Mouse (Mus musculus) stomach, embryonic 14.5 days (tissue): ENCODE measurements around the gene Fxr2. TPM values are rescaled to one million over a fixed set of nuclear protein-coding genes. Genes with fewer than 3 reads are reported as not detected.

Source experiments
- ATAC-seq: fragments of 200-750 bp; cut with Nextera tagmentation; 2 replicates; pipeline ENCODE4 v1.8.0; 2017; ENCODE audit warnings: low read depth, moderate TSS enrichment; ENCODE audit not compliant: insufficient number of reproducible peaks, insufficient read depth, low FRiP score
- H3K27ac ChIP-seq: fragments of 300-500 bp; sonication (generic); 2 replicates; pipeline ENCODE4 v1.5.1; 2014; ENCODE audit warnings: mild to moderate bottlenecking, low read length, moderate library complexity, mixed read lengths
- H3K27me3 ChIP-seq: fragments of 300-500 bp; sonication (generic); 2 replicates; pipeline ENCODE4 v1.6.1; 2014; ENCODE audit warnings: low read length, control low read depth, mixed read lengths; ENCODE audit not compliant: control insufficient read depth, insufficient read depth
- H3K36me3 ChIP-seq: fragments of 300-500 bp; sonication (generic); 2 replicates; pipeline ENCODE4 v1.6.1; 2014; ENCODE audit warnings: mild to moderate bottlenecking, control low read depth, low read length, moderate library complexity, mixed read lengths; ENCODE audit not compliant: control insufficient read depth, insufficient read depth
- H3K4me1 ChIP-seq: fragments of 300-500 bp; sonication (generic); 2 replicates; pipeline ENCODE4 v1.6.1; 2014; ENCODE audit warnings: low read length, control low read depth, mixed read lengths; ENCODE audit not compliant: control insufficient read depth, insufficient read depth
- H3K4me2 ChIP-seq: fragments of 300-500 bp; sonication (generic); replicated peaks from 2 replicates; pipeline ENCODE4 v1.6.1; 2014; ENCODE audit warnings: low read depth, low read length, control low read depth
- H3K4me3 ChIP-seq: fragments of 300-500 bp; sonication (generic); 2 replicates; pipeline ENCODE4 v1.5.1; 2014; ENCODE audit warnings: low read depth, low read length, control low read depth
- H3K9ac ChIP-seq: fragments of 300-500 bp; sonication (generic); replicated peaks from 2 replicates; pipeline ENCODE4 v1.6.1; 2014; ENCODE audit warnings: low read depth, mild to moderate bottlenecking, control low read depth, low read length, moderate library complexity, mixed read lengths
- H3K9me3 ChIP-seq: fragments of 300-500 bp; sonication (generic); 2 replicates; pipeline ENCODE4 v1.6.1; 2016; ENCODE audit warnings: low read depth, low read length, control low read depth; ENCODE audit not compliant: control insufficient read depth
- WGBS: fragments of 180-500 bp; shearing (Covaris S2); extraction: QIAGEN DNeasy Blood & Tissue Kit; methylation state at CpG from one replicate; pipeline ENCODE4 v1.1.7; 2014; 5-methylcytosine and 5-hydroxymethylcytosine counted together
- polyA plus RNA-seq: library from polyadenylated mRNA; unstranded; fragments of >200 nt; fragmentation: Nextera tagmentation; extraction: Ambion mirVana; gene quantifications from 2 replicates; pipeline ENCODE4 v1.2.1, GENCODE M21; 2014

Gene Fxr2
- polyA plus RNA-seq, 1 experiment from 2014 or later = 20.9 TPM

DNA sequence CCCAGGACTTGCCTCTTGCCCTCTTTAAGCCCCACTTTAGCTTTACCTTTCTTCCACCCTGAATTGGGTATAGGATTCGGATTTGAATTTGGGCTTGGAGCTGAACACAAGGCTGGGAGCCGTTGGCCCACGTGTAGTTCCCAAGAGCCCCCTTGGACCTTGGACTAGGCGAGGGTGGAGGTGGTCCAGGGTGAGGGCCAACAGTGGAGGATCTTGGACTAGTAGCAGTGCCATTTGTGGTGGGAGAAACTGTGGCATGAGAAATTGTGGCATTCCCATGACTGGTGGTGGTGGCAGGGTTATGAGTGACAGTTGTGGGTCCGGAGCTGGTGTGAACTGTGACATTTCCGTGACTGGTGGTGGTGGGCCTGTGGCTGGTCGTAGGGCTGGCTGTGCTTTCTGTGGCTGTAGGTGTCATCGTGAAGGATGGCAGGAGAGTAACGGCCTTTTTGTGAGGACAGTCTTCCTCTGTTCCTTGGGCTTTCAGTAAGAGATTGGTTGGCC lies 32.7 kb downstream of the Fxr2 start:
- H3K4me3 ChIP-seq = no peak overlapping the region
- peaks cover 52% of the 10 kb centered on the region for H3K36me3 ChIP-seq
- H3K27me3 ChIP-seq = no peaks in the 10 kb centered on the region
- H3K4me2 ChIP-seq = no peak overlapping the region
- H3K4me1 ChIP-seq = peaks cover 27% of the 10 kb centered on the region; the same call in 1 of the 2 replicates
- H3K9me3 ChIP-seq = no peaks in the 10 kb centered on the region
- H3K27ac ChIP-seq = no peak overlapping the region
- no peak overlapping the region for H3K9ac ChIP-seq
- ATAC-seq = no peak
- WGBS = 69% methylated on average over 9 of the region's 9 CpGs

DNA sequence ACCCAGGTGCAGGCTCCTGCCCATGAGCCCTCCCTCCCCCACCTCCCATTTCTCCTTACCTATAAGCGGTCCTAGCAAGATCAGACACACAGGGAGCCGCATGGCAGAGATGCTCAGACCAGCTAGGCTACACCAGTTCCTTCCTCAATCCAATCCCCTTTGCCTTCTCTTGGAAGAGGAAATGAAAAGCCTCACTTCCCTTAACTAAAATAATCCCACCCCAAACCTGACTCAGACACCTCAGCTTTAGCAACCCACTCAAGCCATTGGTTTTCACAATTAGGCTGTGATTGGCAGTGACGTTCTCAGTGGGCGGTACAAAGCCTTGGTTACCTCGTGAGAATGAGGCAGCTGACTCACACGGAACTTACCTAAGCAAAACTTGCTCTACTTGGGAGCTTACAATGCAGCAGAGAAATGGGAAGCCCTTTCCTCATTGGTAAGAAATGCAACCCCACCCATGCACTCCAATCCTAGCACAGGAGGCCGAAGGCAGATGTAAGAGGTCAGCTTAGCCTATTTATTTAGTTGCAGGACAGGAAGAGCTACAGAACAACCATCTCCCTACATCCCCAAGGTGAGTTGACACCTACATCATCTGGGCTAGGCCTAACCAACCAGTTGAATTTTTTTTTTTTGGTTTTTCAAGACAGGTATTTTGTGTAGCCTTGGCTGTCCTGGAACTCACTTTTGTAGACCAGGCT lies 33.3 kb downstream of the Fxr2 start, which contains the start of gene Cd68:
Gene Cd68, minus strand, starts transcription at position 193 of the 704 bp plus-strand sequence.
- Histone ChIP-seq H3K27me3 (no peaks in the 10 kb centered on the region), H3K4me2 (no peak within 1 kb of the TSS), H3K9ac (no peak within 1 kb of the TSS), H3K9me3 (no peaks in the 10 kb centered on the region), H3K36me3 (peaks cover 56% of the 10 kb centered on the region), H3K4me3 (no peak within 1 kb of the TSS), H3K4me1 (peaks cover 26% of the 10 kb centered on the region; the same call in 1 of the 2 replicates), H3K27ac (peak within 1 kb of the TSS; percentile 11; the same call in 1 of the 2 replicates)
- WGBS = 32% methylated on average over 7 of the region's 7 CpGs
- no peak for ATAC-seq

- peaks cover 56% of the 10 kb centered on the region for H3K36me3 ChIP-seq
- no peak for ATAC-seq
- no peaks in the 10 kb centered on the region for H3K9me3 ChIP-seq
- H3K27ac ChIP-seq = no peak overlapping the region
- WGBS = 91% methylated on average over 3 of the region's 3 CpGs
- H3K4me1 ChIP-seq = peaks cover 21% of the 10 kb centered on the region; the same call in 1 of the 2 replicates
- H3K4me2 ChIP-seq = no peak overlapping the region
- no peak overlapping the region for H3K9ac ChIP-seq
- H3K27me3 ChIP-seq = no peaks in the 10 kb centered on the region
- no peak overlapping the region for H3K4me3 ChIP-seq
These were observed 33.8 kb downstream of the Fxr2 start for GRCm38 (mm10) chr11:69666665-69667005.

DNA sequence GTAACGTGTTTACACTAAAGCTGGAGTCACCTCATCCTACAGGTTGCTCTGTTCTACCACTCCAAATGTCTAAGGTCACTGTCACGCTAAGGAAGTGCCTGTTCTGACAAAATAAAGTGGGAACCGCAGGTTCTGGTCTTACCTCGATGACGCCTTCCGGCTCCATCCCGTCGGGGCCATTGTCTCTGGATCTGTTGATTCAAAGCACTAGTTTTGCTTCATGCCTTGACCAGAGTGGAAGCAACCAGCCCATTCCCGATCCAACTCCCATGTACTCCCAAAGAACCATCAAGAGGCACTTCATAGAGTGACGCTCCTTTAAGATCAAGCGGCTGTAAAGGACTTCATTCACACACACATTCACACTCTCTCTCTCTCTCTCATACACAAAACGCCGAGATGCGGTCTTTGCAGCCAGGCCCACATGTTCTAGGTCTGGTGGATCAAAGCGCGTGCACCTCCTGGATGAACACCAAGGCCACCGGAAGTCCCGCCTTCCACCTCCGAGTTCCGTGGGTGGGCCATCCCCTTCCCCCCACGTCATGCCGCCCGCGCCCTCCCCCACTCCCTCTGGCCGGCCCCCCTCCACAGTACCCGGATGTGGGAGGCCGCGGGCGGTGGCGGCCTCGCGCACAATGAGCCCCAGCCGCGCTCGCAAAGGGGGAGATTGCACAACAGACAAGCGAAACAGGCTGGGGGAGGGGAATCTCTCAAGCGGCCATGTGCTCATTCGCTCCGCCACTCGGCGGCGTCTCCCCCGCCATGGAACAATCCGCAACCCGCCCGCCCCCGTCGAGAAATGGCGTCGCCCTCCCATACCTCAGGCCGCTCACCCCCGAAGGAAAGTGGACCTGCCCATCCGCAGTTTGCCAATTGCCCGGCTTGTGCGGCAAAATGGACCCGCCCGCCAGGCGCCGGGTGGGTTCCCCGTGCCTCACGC lies 38.3 kb downstream of the Fxr2 start:
- Histone ChIP-seq H3K9ac (peak overlapping the region; percentile 99), H3K36me3 (peaks cover 68% of the 10 kb centered on the region), H3K27ac (peak overlapping the region; percentile 99), H3K4me3 (peak overlapping the region; percentile 100), H3K27me3 (no peaks in the 10 kb centered on the region), H3K4me1 (peaks cover 14% of the 10 kb centered on the region; the same call in 1 of the 2 replicates), H3K4me2 (peak overlapping the region; percentile 97), H3K9me3 (no peaks in the 10 kb centered on the region)
- WGBS = 1% methylated on average over 59 of the region's 61 CpGs
- ATAC-seq = peak; percentile 72

DNA sequence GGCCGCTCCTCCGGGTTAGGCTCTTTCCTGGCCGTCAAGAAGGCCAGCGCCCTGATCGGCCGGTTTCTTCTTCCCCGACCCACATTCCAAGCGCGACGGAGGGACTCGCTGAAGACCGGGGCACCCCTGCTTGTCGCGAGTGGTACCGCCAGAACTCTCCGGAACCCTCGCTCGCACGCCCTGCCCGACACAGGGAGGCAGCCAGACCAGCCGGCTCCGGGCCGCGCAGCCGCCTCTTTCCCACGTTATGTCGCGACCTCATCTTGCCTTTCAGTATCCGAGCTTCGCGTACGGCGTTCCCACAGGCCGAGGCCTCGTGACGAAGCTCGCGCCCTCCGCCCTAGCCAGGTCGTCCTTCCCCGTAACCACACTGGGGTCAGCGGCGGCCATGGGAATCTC lies 38.9 kb downstream of the Fxr2 start:
- Histone ChIP-seq H3K9ac (peak overlapping the region; percentile 99), H3K27ac (peak overlapping the region; percentile 99), H3K4me1 (peaks cover 14% of the 10 kb centered on the region; the same call in 1 of the 2 replicates), H3K9me3 (no peaks in the 10 kb centered on the region), H3K36me3 (peaks cover 68% of the 10 kb centered on the region), H3K4me2 (peak overlapping the region; percentile 97; the same call in 1 of the 2 replicates), H3K4me3 (peak overlapping the region; percentile 100), H3K27me3 (no peaks in the 10 kb centered on the region)
- peak; percentile 4 for ATAC-seq
- under 1% methylated on average over 43 of the region's 43 CpGs for WGBS

DNA sequence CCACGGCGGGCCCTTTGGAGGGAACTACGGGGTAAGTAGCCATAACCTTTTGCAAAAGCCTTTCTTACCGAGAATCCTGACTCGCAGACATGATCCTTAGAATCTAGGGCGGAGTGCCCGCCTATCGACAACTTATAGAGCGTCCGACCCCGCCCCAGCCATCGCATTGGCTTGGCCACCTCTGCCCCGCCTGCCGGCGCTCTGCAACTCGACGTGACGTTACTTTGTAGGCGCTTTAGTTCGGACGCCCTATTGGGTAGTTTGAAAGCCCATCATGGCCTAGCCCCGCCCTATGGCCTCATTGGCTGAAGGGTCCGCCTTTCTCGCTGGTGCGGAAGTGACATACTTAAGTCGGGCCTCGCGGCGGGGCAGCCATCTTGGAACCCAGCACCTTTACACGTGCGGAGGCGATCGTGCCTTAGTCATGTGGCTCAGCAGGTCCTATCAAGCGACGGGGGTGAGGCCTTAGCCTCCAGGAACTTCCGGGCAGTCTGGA lies 39.5 kb downstream of the Fxr2 start, which contains the start of gene Eif4a1:
Gene Eif4a1, minus strand, starts transcription at position 213 of the 496 bp plus-strand sequence.
- H3K27me3 ChIP-seq = no peaks in the 10 kb centered on the region
- peaks cover 72% of the 10 kb centered on the region for H3K36me3 ChIP-seq
- H3K4me3 ChIP-seq = peak within 1 kb of the TSS; percentile 100
- H3K4me2 ChIP-seq = peak within 1 kb of the TSS; percentile 97
- no peaks in the 10 kb centered on the region for H3K9me3 ChIP-seq
- peak within 1 kb of the TSS; percentile 99 for H3K9ac ChIP-seq
- peak; percentile 98 for ATAC-seq
- H3K4me1 ChIP-seq = peaks cover 14% of the 10 kb centered on the region; the same call in 1 of the 2 replicates
- WGBS = under 1% methylated on average over 36 of the region's 36 CpGs
- H3K27ac ChIP-seq = peak within 1 kb of the TSS; percentile 99

- Histone ChIP-seq H3K9me3 (no peaks in the 10 kb centered on the region), H3K27ac (no peak overlapping the region), H3K27me3 (no peaks in the 10 kb centered on the region), H3K4me2 (no peak overlapping the region), H3K4me1 (peaks cover 16% of the 10 kb centered on the region), H3K9ac (no peak overlapping the region), H3K4me3 (no peak overlapping the region), H3K36me3 (peaks cover 45% of the 10 kb centered on the region)
- WGBS = 81% methylated on average over 2 of the region's 2 CpGs
- no peak for ATAC-seq
These were observed 46.4 kb downstream of the Fxr2 start for GRCm38 (mm10) chr11:69679144-69679543.
